Mouse (Mus musculus): ENCODE results near the gene Gm4491. TPM values are rescaled to one million over a fixed set of nuclear protein-coding genes. Genes with fewer than 3 reads are reported as not detected.

The Gm4491 gene
- total RNA-seq (2012; rRNA removed) = not detected in 2 replicates

- Histone ChIP-seq H3K9me3 (ENCODE audit: control insufficient read depth, insufficient read depth, low read depth, low read length) (no peaks in the 10 kb centered on the region), H3K27ac (ENCODE audit: insufficient read depth, low read depth, low read length, poor library complexity, severe bottlenecking) (no peak within 1 kb of the TSS), H3K4me1 (ENCODE audit: control insufficient read depth in 2 of 2, insufficient read depth in 2 of 2, low read length in 2 of 2, poor library complexity in 1 of 2) (peaks cover 0 to 5% of the 10 kb centered on the region in 2 experiments; a peak in 1 of 4 replicates), H3K9ac (ENCODE audit: insufficient read depth, low read depth, low read length, poor library complexity, severe bottlenecking) (no peak within 1 kb of the TSS), H3K4me3 (ENCODE audit: insufficient read depth in 1 of 2, low read depth in 1 of 2, low read length in 2 of 2, poor library complexity in 1 of 2, severe bottlenecking in 1 of 2) (no peak within 1 kb of the TSS), H3K36me3 (ENCODE audit: control insufficient read depth, insufficient read depth, low read length, poor library complexity, severe bottlenecking) (no peaks in the 10 kb centered on the region)
- no peak for TF ChIP-seq CHD2 (IDR thresholded peaks at IDR 0.05; ENCODE audit: low read depth, low read length)
- TF ChIP-seq MAFK (IDR thresholded peaks at IDR 0.05; ENCODE audit: insufficient read depth, low read depth, low read length) = no peak
- TF ChIP-seq ZC3H11A (IDR thresholded peaks at IDR 0.05; ENCODE audit: borderline replicate concordance, low read depth, low read length) = no peak
- no peak for TF ChIP-seq ZNF384 (IDR thresholded peaks at IDR 0.05; ENCODE audit: low read depth, low read length)
- TF ChIP-seq HCFC1 (IDR thresholded peaks at IDR 0.05; ENCODE audit: borderline replicate concordance, insufficient read depth, low read length) = no peak
- DNase-seq (ENCODE audit: low read depth, low spot score) = no peak
- in situ Hi-C loops (cut with MboI; ENCODE audit: low sequenced_read_pairs in 2 of 2, unreplicated experiment in 2 of 2) = loop anchor here in 1 of 2 experiments (25.0 kb wide), 1 partner anchor 221 kb away; no protein-coding TSS in a partner anchor
Observed at GRCm38 (mm10) chr14:57115823-57116544, at the start of gene Gm4491. Gene Gm4491, minus strand, starts transcription at chr14:57115883.

- Histone ChIP-seq H3K36me3 (ENCODE audit: control insufficient read depth, insufficient read depth, low read length, poor library complexity, severe bottlenecking) (no peaks in the 10 kb centered on the region), H3K9ac (ENCODE audit: insufficient read depth, low read depth, low read length, poor library complexity, severe bottlenecking) (no peak overlapping the region), H3K27ac (ENCODE audit: insufficient read depth, low read depth, low read length, poor library complexity, severe bottlenecking) (no peak overlapping the region), H3K9me3 (ENCODE audit: control insufficient read depth, insufficient read depth, low read depth, low read length) (no peaks in the 10 kb centered on the region), H3K4me3 (ENCODE audit: insufficient read depth in 1 of 2, low read depth in 1 of 2, low read length in 2 of 2, poor library complexity in 1 of 2, severe bottlenecking in 1 of 2) (no peak overlapping the region), H3K4me1 (ENCODE audit: control insufficient read depth in 2 of 2, insufficient read depth in 2 of 2, low read length in 2 of 2, poor library complexity in 1 of 2) (no peaks in the 10 kb centered on the region)
- in situ Hi-C loops (cut with MboI; ENCODE audit: low sequenced_read_pairs in 2 of 2, unreplicated experiment in 2 of 2) = no loop called here
- no peak for TF ChIP-seq HCFC1 (IDR thresholded peaks at IDR 0.05; ENCODE audit: borderline replicate concordance, insufficient read depth, low read length)
- TF ChIP-seq MAFK (IDR thresholded peaks at IDR 0.05; ENCODE audit: insufficient read depth, low read depth, low read length) = no peak
- TF ChIP-seq CHD2 (IDR thresholded peaks at IDR 0.05; ENCODE audit: low read depth, low read length) = no peak
- no peak for TF ChIP-seq ZC3H11A (IDR thresholded peaks at IDR 0.05; ENCODE audit: borderline replicate concordance, low read depth, low read length)
- no peak for TF ChIP-seq ZNF384 (IDR thresholded peaks at IDR 0.05; ENCODE audit: low read depth, low read length)
- DNase-seq (ENCODE audit: low read depth, low spot score) = no peak
Observed at GRCm38 (mm10) chr14:57161833-57162232, 46.1 kb upstream of the Gm4491 start.

GRCm38 (mm10) chr14:57161201-57161600 lies 45.5 kb upstream of the Gm4491 start:
- Histone ChIP-seq H3K9ac (ENCODE audit: insufficient read depth, low read depth, low read length, poor library complexity, severe bottlenecking) (no peak overlapping the region), H3K9me3 (ENCODE audit: control insufficient read depth, insufficient read depth, low read depth, low read length) (no peaks in the 10 kb centered on the region), H3K4me3 (ENCODE audit: insufficient read depth in 1 of 2, low read depth in 1 of 2, low read length in 2 of 2, poor library complexity in 1 of 2, severe bottlenecking in 1 of 2) (no peak overlapping the region), H3K36me3 (ENCODE audit: control insufficient read depth, insufficient read depth, low read length, poor library complexity, severe bottlenecking) (no peaks in the 10 kb centered on the region), H3K27ac (ENCODE audit: insufficient read depth, low read depth, low read length, poor library complexity, severe bottlenecking) (no peak overlapping the region), H3K4me1 (ENCODE audit: control insufficient read depth in 2 of 2, insufficient read depth in 2 of 2, low read length in 2 of 2, poor library complexity in 1 of 2) (no peaks in the 10 kb centered on the region)
- DNase-seq (ENCODE audit: low read depth, low spot score) = no peak
- in situ Hi-C loops (cut with MboI; ENCODE audit: low sequenced_read_pairs in 2 of 2, unreplicated experiment in 2 of 2) = no loop called here
- TF ChIP-seq HCFC1 (IDR thresholded peaks at IDR 0.05; ENCODE audit: borderline replicate concordance, insufficient read depth, low read length) (no peak), ZNF384 (IDR thresholded peaks at IDR 0.05; ENCODE audit: low read depth, low read length) (no peak), MAFK (IDR thresholded peaks at IDR 0.05; ENCODE audit: insufficient read depth, low read depth, low read length) (no peak), CHD2 (IDR thresholded peaks at IDR 0.05; ENCODE audit: low read depth, low read length) (no peak), ZC3H11A (IDR thresholded peaks at IDR 0.05; ENCODE audit: borderline replicate concordance, low read depth, low read length) (no peak)

- in situ Hi-C loops (cut with MboI; ENCODE audit: low sequenced_read_pairs in 2 of 2, unreplicated experiment in 2 of 2) = no loop called here
- H3K9me3 ChIP-seq (ENCODE audit: control insufficient read depth, insufficient read depth, low read depth, low read length) = no peaks in the 10 kb centered on the region
- no peak overlapping the region for H3K27ac ChIP-seq (ENCODE audit: insufficient read depth, low read depth, low read length, poor library complexity, severe bottlenecking)
- H3K9ac ChIP-seq (ENCODE audit: insufficient read depth, low read depth, low read length, poor library complexity, severe bottlenecking) = no peak overlapping the region
- H3K36me3 ChIP-seq (ENCODE audit: control insufficient read depth, insufficient read depth, low read length, poor library complexity, severe bottlenecking) = no peaks in the 10 kb centered on the region
- peak; percentile 9 for DNase-seq (ENCODE audit: low read depth, low spot score)
- H3K4me3 ChIP-seq (ENCODE audit: insufficient read depth in 1 of 2, low read depth in 1 of 2, low read length in 2 of 2, poor library complexity in 1 of 2, severe bottlenecking in 1 of 2) = no peak overlapping the region
- peaks cover 0 to 2% of the 10 kb centered on the region in 2 experiments; a peak in 1 of 4 replicates for H3K4me1 ChIP-seq (ENCODE audit: control insufficient read depth in 2 of 2, insufficient read depth in 2 of 2, low read length in 2 of 2, poor library complexity in 1 of 2)
- TF ChIP-seq MAFK (IDR thresholded peaks at IDR 0.05; ENCODE audit: insufficient read depth, low read depth, low read length) (no peak), CHD2 (IDR thresholded peaks at IDR 0.05; ENCODE audit: low read depth, low read length) (no peak), ZC3H11A (IDR thresholded peaks at IDR 0.05; ENCODE audit: borderline replicate concordance, low read depth, low read length) (no peak), HCFC1 (IDR thresholded peaks at IDR 0.05; ENCODE audit: borderline replicate concordance, insufficient read depth, low read length) (no peak), ZNF384 (IDR thresholded peaks at IDR 0.05; ENCODE audit: low read depth, low read length) (no peak)
Observed at GRCm38 (mm10) chr14:57154916-57155315, 39.2 kb upstream of the Gm4491 start.
